Mouse (Mus musculus) G1E (cell line): Measurements from ENCODE around the gene Slc25a47. TPM values are rescaled to one million over a fixed set of nuclear protein-coding genes. Genes with fewer than 3 reads are reported as not detected.
"Not testable (repeated sequence)": the region's sequence is repeated elsewhere in the genome, so short reads cannot be mapped to it uniquely, and the experiment has no call there.

Source experiments
- ATAC-seq: 2 replicates; pipeline ENCODE4 v1.8.0; 2016; ENCODE audit warnings: mild to moderate bottlenecking; ENCODE audit not compliant: insufficient number of reproducible peaks, poor library complexity, low FRiP score, severe bottlenecking; ENCODE audit errors: extremely low read depth
- DNase-seq: peaks from one replicate; pipeline ENCODE4 v3.0.0; 2012; ENCODE audit warnings: low spot score
- H3K27me3 ChIP-seq: 2 replicates; pipeline ENCODE4 v1.6.1; 2012; ENCODE audit warnings: mild to moderate bottlenecking, low read length, inconsistent platforms; ENCODE audit not compliant: insufficient read depth
- H3K36me3 ChIP-seq: replicated peaks from 2 replicates; pipeline ENCODE3; 2012; ENCODE audit warnings: mild to moderate bottlenecking, inconsistent platforms
- H3K4me1 ChIP-seq: 2 replicates; pipeline ENCODE4 v1.6.1; 2012; ENCODE audit warnings: low read depth, low read length, inconsistent platforms, mixed read lengths; ENCODE audit not compliant: insufficient read depth
- H3K4me3 ChIP-seq: 2 replicates; pipeline ENCODE4 v1.5.1; 2012; ENCODE audit warnings: low read depth, mild to moderate bottlenecking, inconsistent platforms, low read length, moderate library complexity, mixed read lengths
- H3K9me3 ChIP-seq: replicated peaks from 2 replicates; pipeline ENCODE4 v1.6.1; 2012; ENCODE audit warnings: inconsistent platforms
- CTCF ChIP-seq: IDR thresholded peaks from 2 replicates; pipeline ENCODE4 v1.5.1; 2012; ENCODE audit warnings: low read depth, low read length, inconsistent platforms, mixed read lengths
- GATA1 ChIP-seq: IDR thresholded peaks from 2 replicates; pipeline ENCODE4 v1.6.1; 2012; ENCODE audit warnings: borderline replicate concordance, low read length, inconsistent platforms, mixed read lengths
- GATA2 ChIP-seq: IDR thresholded peaks from 2 replicates; pipeline ENCODE4 v1.6.1; 2012; ENCODE audit warnings: low read depth, low read length, inconsistent platforms, borderline replicate concordance
- POLR2AphosphoS5 ChIP-seq: IDR thresholded peaks from 2 replicates; pipeline ENCODE4 v1.6.1; 2012; ENCODE audit warnings: low read depth, low read length, inconsistent platforms; ENCODE audit not compliant: insufficient replicate concordance
- TAL1 ChIP-seq: conservative IDR thresholded peaks from 2 replicates; pipeline ENCODE4 v1.6.1; 2012; ENCODE audit warnings: low read depth, low read length, inconsistent platforms, mixed read lengths
- polyA plus RNA-seq: library from polyadenylated mRNA; stranded (reverse); fragments of >175 nt; gene quantifications from 2 replicates; pipeline ENCODE4 v1.2.3, GENCODE M21; 2012
- total RNA-seq, 2 experiments: library from RNA; stranded (forward) in 1 of 2; stranded (reverse) in 1 of 2; fragments of 200-1000 nt in 1 of 2; fragments of >200 nt in 1 of 2; fragmentation: Nextera tagmentation in 1 of 2; gene quantifications; 2 replicates each; pipeline ENCODE4 v1.2.3; 2014 to 2017

The Slc25a47 gene
- total and polyA plus RNA-seq, 3 experiments, result 0.65 to 4.6 (median 4.2) TPM

DNA sequence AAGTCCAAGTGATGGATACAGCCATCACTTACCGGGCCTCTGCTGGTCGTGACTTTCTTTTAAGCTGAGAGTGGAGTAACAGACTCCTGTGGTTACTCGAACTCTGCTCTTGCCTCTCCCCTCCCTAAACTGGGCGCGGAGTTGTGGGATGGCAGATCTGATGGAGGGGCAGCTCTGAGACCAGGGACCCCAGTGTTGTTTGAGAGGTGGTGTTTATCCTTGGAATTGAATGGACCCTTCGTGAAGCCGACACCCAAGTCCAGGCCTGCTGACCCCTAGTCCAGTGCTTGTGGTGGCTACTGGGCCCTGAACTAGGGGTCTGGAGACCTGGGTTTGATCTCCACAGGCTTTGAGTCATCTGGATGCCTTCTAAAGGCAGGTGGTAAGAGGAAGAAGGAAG, 876 bp downstream of the Slc25a47 start:
- Histone ChIP-seq H3K36me3 (peaks cover 72% of the 10 kb centered on the region), H3K4me3 (peak overlapping the region; percentile 73), H3K9me3 (no peaks in the 10 kb centered on the region; the same call in 1 of the 2 replicates), H3K27me3 (no peaks in the 10 kb centered on the region), H3K4me1 (peaks cover 30% of the 10 kb centered on the region)
- ATAC-seq, result no peak
- TF ChIP-seq TAL1 (no peak), CTCF (no peak)
- DNase-seq, result no peak

DNA sequence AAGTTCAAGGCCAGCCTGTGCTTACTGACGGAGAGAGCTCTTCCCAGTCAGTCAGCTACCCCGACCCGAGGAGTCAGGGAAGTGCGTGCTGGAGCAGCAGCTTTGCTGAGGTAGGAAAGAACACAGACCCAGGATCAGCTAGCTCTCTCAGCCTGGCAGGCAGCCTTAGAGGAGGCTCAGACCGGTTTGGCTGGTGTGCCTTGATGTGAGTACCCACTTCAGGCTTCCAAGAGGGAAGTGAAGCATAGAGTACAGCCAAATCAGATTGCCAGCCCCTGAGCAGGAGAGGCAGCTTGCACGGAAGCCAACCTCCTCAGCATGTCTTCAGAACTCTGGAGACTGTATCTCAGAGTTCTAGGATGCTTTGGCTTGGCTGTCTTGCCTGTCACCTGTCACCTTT, 5.3 kb downstream of the Slc25a47 start:
- DNase-seq, result no peak
- Histone ChIP-seq H3K4me3 (no peak overlapping the region), H3K36me3 (peaks cover 61% of the 10 kb centered on the region), H3K27me3 (no peaks in the 10 kb centered on the region), H3K4me1 (peaks cover 23% of the 10 kb centered on the region), H3K9me3 (no peaks in the 10 kb centered on the region)
- ATAC-seq, result no peak
- TF ChIP-seq TAL1, result no peak
- TF ChIP-seq GATA2, result no peak
- no peak for TF ChIP-seq CTCF

DNA sequence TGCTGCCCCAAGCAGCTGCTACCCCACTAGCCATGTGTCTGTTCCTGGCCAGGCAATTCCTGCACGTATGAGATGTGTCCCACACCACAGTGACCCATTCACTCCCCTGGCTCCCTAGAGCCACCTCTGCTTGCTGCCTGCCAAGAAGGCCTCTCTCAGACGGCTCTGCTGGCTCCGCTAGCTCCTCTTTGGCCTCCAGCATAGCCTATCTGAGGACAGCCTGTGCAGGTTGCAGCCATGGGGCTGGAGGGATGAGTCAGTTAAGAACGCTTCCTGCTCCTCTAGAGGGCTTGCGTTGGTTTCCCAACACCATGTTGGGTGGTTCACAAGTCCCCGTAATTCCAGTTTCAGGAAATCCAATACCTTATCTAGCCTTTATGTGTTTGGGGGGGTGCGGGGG, 6.8 kb downstream of the Slc25a47 start:
- no peak for DNase-seq
- Histone ChIP-seq H3K36me3 (peaks cover 50% of the 10 kb centered on the region), H3K4me1 (peaks cover 11% of the 10 kb centered on the region), H3K27me3 (no peaks in the 10 kb centered on the region), H3K9me3 (no peaks in the 10 kb centered on the region), H3K4me3 (no peak overlapping the region)
- TF ChIP-seq GATA1 (no peak), POLR2AphosphoS5 (no peak), CTCF (no peak), GATA2 (no peak), TAL1 (no peak)
- ATAC-seq, result no peak

GRCm38 (mm10) chr12:108848033-108848432, 12.2 kb downstream of the Slc25a47 start:
- H3K4me3 ChIP-seq, ATAC-seq, H3K9me3 ChIP-seq, H3K4me1 ChIP-seq, DNase-seq: not testable (repeated sequence)
- Histone ChIP-seq H3K27me3 (peaks cover 19% of the 10 kb centered on the region), H3K36me3 (peaks cover 16% of the 10 kb centered on the region)

DNA sequence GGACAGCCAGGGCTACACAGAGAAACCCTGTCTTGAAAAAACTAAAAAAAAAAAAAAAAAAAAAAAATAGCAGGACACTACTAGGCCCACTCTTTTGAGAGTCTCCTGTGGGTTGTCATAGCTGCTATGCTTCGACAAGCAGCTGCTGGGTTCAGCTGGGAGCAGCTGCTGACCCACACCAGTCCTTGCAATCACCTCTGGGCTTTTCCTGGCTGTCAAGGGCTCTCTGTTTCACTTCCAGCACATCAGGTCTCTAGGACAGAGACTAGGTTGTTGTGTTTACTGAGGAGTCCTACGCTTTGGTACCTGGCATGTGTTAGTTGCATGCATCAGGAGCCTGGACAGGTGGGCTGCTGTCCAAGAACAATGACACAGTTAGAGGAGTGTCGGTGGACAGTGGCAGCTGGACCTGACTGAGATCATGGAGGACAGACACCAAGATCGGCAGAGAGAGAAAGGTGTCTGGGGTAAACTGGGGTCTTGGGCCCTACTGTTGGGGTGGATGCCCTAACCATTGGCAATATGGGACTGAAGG, 13.7 kb downstream of the Slc25a47 start:
- ATAC-seq (no peak), DNase-seq (no peak)
- Histone ChIP-seq H3K9me3 (no peaks in the 10 kb centered on the region), H3K27me3 (peaks cover 29% of the 10 kb centered on the region), H3K4me1 (peaks cover 5% of the 10 kb centered on the region; the same call in 1 of the 2 replicates), H3K4me3 (no peak overlapping the region), H3K36me3 (peaks cover 10% of the 10 kb centered on the region)
- TF ChIP-seq POLR2AphosphoS5, result no peak

GRCm38 (mm10) chr12:108850129-108850528, 14.3 kb downstream of the Slc25a47 start:
- Histone ChIP-seq H3K36me3 (peaks cover 4% of the 10 kb centered on the region), H3K4me1 (peaks cover 5% of the 10 kb centered on the region), H3K27me3 (peaks cover 31% of the 10 kb centered on the region), H3K4me3 (no peak overlapping the region), H3K9me3 (no peaks in the 10 kb centered on the region)
- DNase-seq, result no peak
- TF ChIP-seq POLR2AphosphoS5 (no peak), GATA1 (no peak), TAL1 (no peak), GATA2 (no peak), CTCF (no peak)
- ATAC-seq, result no peak

DNA sequence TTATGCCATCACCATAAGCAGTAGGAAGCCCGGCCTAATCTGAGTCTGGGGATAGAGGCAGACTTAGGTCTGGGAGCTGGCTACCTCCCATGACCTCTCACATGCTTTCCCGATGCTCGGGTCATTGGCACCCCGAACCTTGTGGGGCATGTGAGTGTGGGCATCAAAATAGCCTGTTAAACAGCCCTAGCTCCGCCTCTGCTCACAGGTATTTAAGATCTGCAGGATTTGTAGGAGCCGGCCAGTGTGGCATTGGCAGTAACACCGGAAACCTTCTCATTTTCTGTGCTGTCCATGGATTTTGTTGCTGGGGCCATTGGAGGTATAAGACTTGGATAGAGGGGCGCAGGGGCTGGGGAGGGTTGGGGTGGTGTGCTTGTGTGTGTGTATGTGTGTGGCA, 15.0 kb downstream of the Slc25a47 start:
- no peak overlapping the region for H3K4me3 ChIP-seq
- peaks cover 2% of the 10 kb centered on the region for H3K36me3 ChIP-seq
- H3K4me1 ChIP-seq, result peaks cover 3% of the 10 kb centered on the region
- DNase-seq, result no peak
- peaks cover 37% of the 10 kb centered on the region for H3K27me3 ChIP-seq
- no peak for TF ChIP-seq TAL1
- no peak for TF ChIP-seq GATA1
- TF ChIP-seq GATA2, result no peak
- no peak for TF ChIP-seq CTCF
- no peak for TF ChIP-seq POLR2AphosphoS5
- H3K9me3 ChIP-seq, result no peaks in the 10 kb centered on the region
- ATAC-seq, result no peak
